Mouse (Mus musculus) kidney, adult 2 months (tissue): ENCODE measurements around the gene St3gal2. TPM values are rescaled to one million over a fixed set of nuclear protein-coding genes. Genes with fewer than 3 reads are reported as not detected.

Experiments used
- DNase-seq: peaks from one replicate; pipeline ENCODE4 v3.0.0; 2021
- H3K27ac ChIP-seq: fragments of 200-500 bp; 2 replicates; pipeline ENCODE4 v1.5.1; 2012; ENCODE audit warnings: low read depth, low read length, control low read depth, inconsistent platforms; ENCODE audit not compliant: insufficient read depth
- H3K27me3 ChIP-seq: fragments of 200-500 bp; replicated peaks from 2 replicates; pipeline ENCODE4 v1.6.1; 2012; ENCODE audit warnings: mild to moderate bottlenecking, moderate library complexity, low read length, inconsistent platforms; ENCODE audit not compliant: control insufficient read depth, insufficient read depth
- H3K36me3 ChIP-seq: fragments of 200-500 bp; 2 replicates; pipeline ENCODE4 v1.6.1; 2012; ENCODE audit warnings: mild to moderate bottlenecking, moderate library complexity, low read length, inconsistent platforms; ENCODE audit not compliant: control insufficient read depth, insufficient read depth
- H3K4me1 ChIP-seq: fragments of 200-500 bp; 2 replicates; pipeline ENCODE4 v1.6.1; 2011; ENCODE audit warnings: low read length; ENCODE audit not compliant: control insufficient read depth, insufficient read depth
- H3K4me3 ChIP-seq: fragments of 200-500 bp; 2 replicates; pipeline ENCODE4 v1.5.1; 2011; ENCODE audit warnings: mild to moderate bottlenecking, low read depth, low read length, control low read depth; ENCODE audit not compliant: insufficient read depth
- CTCF ChIP-seq: fragments of 200-500 bp; conservative IDR thresholded peaks from 2 replicates; pipeline ENCODE4 v1.5.1; 2011; ENCODE audit warnings: low read depth, mild to moderate bottlenecking, control low read depth, low read length, moderate library complexity, mixed read lengths; ENCODE audit not compliant: insufficient read depth, insufficient read length
- POLR2A ChIP-seq: fragments of 200-500 bp; IDR thresholded peaks from one replicate; pipeline ENCODE4 v1.6.1; 2011; ENCODE audit warnings: low read depth, low read length, control low read depth
- WGBS: fragments of 180-500 bp; shearing (Covaris S2); methylation state at CpG from one replicate; pipeline ENCODE4 v1.1.7; 2018; 5-methylcytosine and 5-hydroxymethylcytosine counted together
- polyA plus RNA-seq: library from polyadenylated mRNA; depleted of rRNA; stranded (reverse); fragments of >200 nt; gene quantifications from 2 replicates; pipeline ENCODE4 v1.2.3, GENCODE M21; 2012

The St3gal2 gene
- polyA plus RNA-seq, 1 experiment: 28.6 TPM

GRCm38 (mm10) chr8:110932444-110932843 lies 12.7 kb downstream of the St3gal2 start:
- no peak for DNase-seq
- H3K27ac ChIP-seq: no peak overlapping the region
- 75% methylated on average over 3 of the region's 3 CpGs for WGBS
- no peak for TF ChIP-seq CTCF
- TF ChIP-seq POLR2A: no peak
- H3K4me1 ChIP-seq: peaks cover 4% of the 10 kb centered on the region; the same call in 1 of the 2 replicates
- H3K36me3 ChIP-seq: no peaks in the 10 kb centered on the region
- no peaks in the 10 kb centered on the region for H3K27me3 ChIP-seq
- H3K4me3 ChIP-seq: no peak overlapping the region

GRCm38 (mm10) chr8:110933272-110933671 lies 13.6 kb downstream of the St3gal2 start:
- Histone ChIP-seq H3K4me1 (peaks cover 4% of the 10 kb centered on the region; the same call in 1 of the 2 replicates), H3K36me3 (no peaks in the 10 kb centered on the region), H3K27me3 (no peaks in the 10 kb centered on the region), H3K4me3 (no peak overlapping the region), H3K27ac (no peak overlapping the region)
- DNase-seq: no peak
- 83% methylated on average over 2 of the region's 2 CpGs for WGBS
- TF ChIP-seq POLR2A (no peak), CTCF (no peak)

- TF ChIP-seq POLR2A (no peak), CTCF (no peak)
- H3K36me3 ChIP-seq: no peaks in the 10 kb centered on the region
- peaks cover 15% of the 10 kb centered on the region for H3K4me1 ChIP-seq
- DNase-seq: no peak
- H3K4me3 ChIP-seq: no peak overlapping the region
- no peaks in the 10 kb centered on the region for H3K27me3 ChIP-seq
- H3K27ac ChIP-seq: no peak overlapping the region
- 82% methylated on average over 12 of the region's 12 CpGs for WGBS
These were observed 16.5 kb downstream of the St3gal2 start for GRCm38 (mm10) chr8:110936217-110936616.

GRCm38 (mm10) chr8:110938882-110939589 lies 19.3 kb downstream of the St3gal2 start:
- no peak for TF ChIP-seq CTCF
- TF ChIP-seq POLR2A: no peak
- DNase-seq: peak; percentile 72
- H3K4me1 ChIP-seq: peaks cover 14% of the 10 kb centered on the region
- H3K36me3 ChIP-seq: no peaks in the 10 kb centered on the region
- 35% methylated on average over 6 of the region's 6 CpGs for WGBS
- no peak overlapping the region for H3K4me3 ChIP-seq
- H3K27ac ChIP-seq: peak overlapping the region; percentile 49
- no peaks in the 10 kb centered on the region for H3K27me3 ChIP-seq

- Histone ChIP-seq H3K36me3 (no peaks in the 10 kb centered on the region), H3K27me3 (no peaks in the 10 kb centered on the region), H3K4me1 (peaks cover 15% of the 10 kb centered on the region), H3K4me3 (no peak overlapping the region), H3K27ac (peak overlapping the region; percentile 72)
- DNase-seq: no peak
- 59% methylated on average over 15 of the region's 15 CpGs for WGBS
- TF ChIP-seq CTCF (no peak), POLR2A (no peak)
These were observed 21.1 kb downstream of the St3gal2 start for GRCm38 (mm10) chr8:110940682-110941452.

- H3K27ac ChIP-seq: peak overlapping the region; percentile 72
- DNase-seq: peak; percentile 89
- TF ChIP-seq POLR2A (no peak), CTCF (no peak)
- no peaks in the 10 kb centered on the region for H3K36me3 ChIP-seq
- WGBS: 14% methylated on average over 10 of the region's 10 CpGs
- peaks cover 20% of the 10 kb centered on the region for H3K4me1 ChIP-seq
- no peak overlapping the region for H3K4me3 ChIP-seq
- no peaks in the 10 kb centered on the region for H3K27me3 ChIP-seq
These were observed 21.8 kb downstream of the St3gal2 start for GRCm38 (mm10) chr8:110941453-110941948.

- Histone ChIP-seq H3K27ac (peak overlapping the region; percentile 12), H3K27me3 (no peaks in the 10 kb centered on the region), H3K4me1 (peaks cover 15% of the 10 kb centered on the region), H3K36me3 (no peaks in the 10 kb centered on the region), H3K4me3 (no peak overlapping the region)
- peak; percentile 30 for DNase-seq
- TF ChIP-seq CTCF (no peak), POLR2A (no peak)
- WGBS: 70% methylated on average over 7 of the region's 7 CpGs
These were observed 24.7 kb downstream of the St3gal2 start for GRCm38 (mm10) chr8:110944276-110944876.
